9 mouse cellular contexts compared by ENCODE assay signal in genomic region chr9:74862783-74863654, GRCm38 (mm10). TPM values are rescaled to one million over a fixed set of nuclear protein-coding genes. Genes with fewer than 3 reads are reported as not detected.
DNase-seq lines count a peak whose midpoint lies in the region; ATAC-seq and TF ChIP-seq lines count a peak whose summit lies in the region.
"Had no signal": no experiment of that assay in that cellular context is flagged by ENCODE, and none has a peak within 500 bp of the region (broad histone marks: within the 10 kb centered on the region; RNA-seq: fewer than 3 reads in every experiment).

No protein-coding gene starts in this region.

- H3K9ac ChIP-seq in forebrain, embryonic 16.5 days (replicated peaks; ENCODE audit: low read depth, low read length): no peak overlapping the region
- H3K9ac ChIP-seq in liver, embryonic 14.5 days (replicated peaks): no peak overlapping the region

- peak overlapping the region; percentile 74 for H3K4me3 ChIP-seq in E14TG2a.4 (replicated peaks; ENCODE audit: low read length)
- peak overlapping the region; percentile 55 for H3K4me3 ChIP-seq in forebrain, embryonic 16.5 days (replicated peaks; ENCODE audit: low read length)
- H3K4me3 ChIP-seq in liver, embryonic 14.5 days (ENCODE audit: insufficient read depth in 1 of 2, low read depth in 2 of 2, low read length in 2 of 2): peak overlapping the region; percentile 43 to 51

- H3K36me3 ChIP-seq in E14TG2a.4 (ENCODE audit: insufficient read depth, low read length): no peaks in the 10 kb centered on the region
- no peaks in the 10 kb centered on the region for H3K36me3 ChIP-seq in forebrain, embryonic 16.5 days (ENCODE audit: control insufficient read depth, insufficient read depth)
- H3K36me3 ChIP-seq in liver, embryonic 14.5 days (replicated peaks; ENCODE audit: control insufficient read depth, insufficient read depth, low read depth): no peaks in the 10 kb centered on the region

- peak overlapping the region; percentile 89 for H3K4me2 ChIP-seq in forebrain, embryonic 16.5 days (ENCODE audit: low read length)
- H3K4me2 ChIP-seq in liver, embryonic 14.5 days (ENCODE audit: low read depth): peak overlapping the region; percentile 49

- DNase-seq in embryo, embryonic 10.5 days (ENCODE audit: low spot score): peak; percentile 24
- no peak for DNase-seq in embryo, embryonic 10 days (ENCODE audit: low spot score)
- DNase-seq in liver, embryonic 14.5 days (ENCODE audit: low read depth in 3 of 3, low spot score in 3 of 3): no peak
- no peak for DNase-seq in left cerebral cortex, adult 9 months (ENCODE audit: low spot score in 2 of 2)
- no peak for DNase-seq in frontal cortex, postnatal 14 days (ENCODE audit: low spot score in 2 of 2)
- no peak for DNase-seq in thymus, postnatal 10 days (ENCODE audit: low spot score in 2 of 2)

- 1% methylated on average over 56 of the region's 56 CpGs for WGBS in forebrain, embryonic 16.5 days
- WGBS in liver, embryonic 14.5 days (ENCODE audit: insufficient replicate concordance): 3% methylated on average over 56 of the region's 56 CpGs

- no peak overlapping the region for H3K27ac ChIP-seq in forebrain, embryonic 16.5 days (ENCODE audit: low read length)
- H3K27ac ChIP-seq in liver, embryonic 14.5 days: no peak overlapping the region
- H3K27ac ChIP-seq: left cerebral cortex, adult 2 months had no signal

- no peak for TF ChIP-seq EP300 in liver, embryonic 14.5 days (IDR thresholded peaks at IDR 0.05; ENCODE audit: low read depth)

- peaks cover 62% of the 10 kb centered on the region for H3K4me1 ChIP-seq in E14TG2a.4 (replicated peaks; ENCODE audit: low read depth, low read length)
- H3K4me1 ChIP-seq in forebrain, embryonic 16.5 days (replicated peaks; ENCODE audit: control insufficient read depth, insufficient read depth, low read length): peaks cover 32% of the 10 kb centered on the region
- 0 out of 4 replicates have a peak, but pooled peaks cover 0 to 2% of the 10 kb centered on the region in 2 experiments for H3K4me1 ChIP-seq in liver, embryonic 14.5 days (replicated peaks; ENCODE audit: control insufficient read depth in 2 of 2, insufficient read depth in 2 of 2, low read length in 1 of 2)

- no peak for TF ChIP-seq CTCF in E14TG2a.4 (conservative IDR thresholded peaks at IDR 0.05; ENCODE audit: low read length)
- no peak for TF ChIP-seq CTCF in liver, embryonic 14.5 days (IDR thresholded peaks at IDR 0.05; ENCODE audit: low read depth)

- no peaks in the 10 kb centered on the region; the same call in 1 of the 2 replicates for H3K9me3 ChIP-seq in E14TG2a.4 (ENCODE audit: low read length)
- H3K9me3 ChIP-seq in forebrain, embryonic 16.5 days (ENCODE audit: control insufficient read depth, low read length): no peaks in the 10 kb centered on the region
- H3K9me3 ChIP-seq in liver, embryonic 14.5 days (ENCODE audit: control insufficient read depth, low read length): no peaks in the 10 kb centered on the region

- ATAC-seq in forebrain, embryonic 16.5 days: no peak
- no peak for ATAC-seq in liver, embryonic 14.5 days (ENCODE audit: insufficient read depth)

- peaks cover 91% of the 10 kb centered on the region for H3K27me3 ChIP-seq in E14TG2a.4 (ENCODE audit: insufficient read depth, low read length)
- H3K27me3 ChIP-seq in forebrain, embryonic 16.5 days (replicated peaks; ENCODE audit: control insufficient read depth, insufficient read depth, low read length): peaks cover 77% of the 10 kb centered on the region
- H3K27me3 ChIP-seq in liver, embryonic 14.5 days (ENCODE audit: control insufficient read depth, insufficient read depth, low read length): peaks cover 86% of the 10 kb centered on the region

RNA-seq across cellular contexts. Expression of gene Onecut1, which starts 1.3 kb away (rescaled TPM):
- polyA plus RNA-seq in forebrain, embryonic 16.5 days (2015; fragmentation: Nextera tagmentation; extraction: Ambion mirVana): 0.51 and 0.80 TPM in 2 replicates
- 0.84 and 1.1 TPM in 2 replicates for polyA plus RNA-seq in liver, embryonic 14.5 days (2012; rRNA removed)
- 0.77 and 1.6 TPM in 2 replicates for polyA plus RNA-seq in liver, embryonic 14.5 days (2014; fragmentation: Nextera tagmentation; extraction: Ambion mirVana)
